Mouse (Mus musculus) induced T-regulatory cell, adult 2 months (primary cell): Measurements from ENCODE around the gene Atg101.

Source experiments
- DNase-seq: peaks from one replicate; pipeline ENCODE4 v3.0.0-alpha.2; 2012; ENCODE audit warnings: low read depth

The Atg101 gene

GRCm38 (mm10) chr15:101338359-101338758 lies 54.3 kb downstream of the Atg101 start:
- no peak for DNase-seq

GRCm38 (mm10) chr15:101339537-101339936 lies 55.5 kb downstream of the Atg101 start:
- DNase-seq = peak; percentile 87
